Mouse (Mus musculus): Measurements from ENCODE around the gene Mon2.

The Mon2 gene

GRCm38 (mm10) chr10:122960738-122961137, 115.6 kb downstream of the Mon2 start:
- DNase-seq = no peak

- no peak for DNase-seq
These were observed 116.1 kb downstream of the Mon2 start for GRCm38 (mm10) chr10:122960216-122960615.

GRCm38 (mm10) chr10:122958699-122959098, 117.6 kb downstream of the Mon2 start:
- DNase-seq = no peak

- no peak for DNase-seq
These were observed 118.4 kb downstream of the Mon2 start for GRCm38 (mm10) chr10:122957918-122958317.

GRCm38 (mm10) chr10:122953576-122953975, 122.7 kb downstream of the Mon2 start:
- no peak for DNase-seq

GRCm38 (mm10) chr10:122950966-122951365, 125.3 kb downstream of the Mon2 start:
- DNase-seq = no peak

GRCm38 (mm10) chr10:122944888-122945287, 131.4 kb downstream of the Mon2 start:
- no peak for DNase-seq

GRCm38 (mm10) chr10:122943824-122944223, 132.5 kb downstream of the Mon2 start:
- DNase-seq = no peak

GRCm38 (mm10) chr10:122942771-122943170, 133.5 kb downstream of the Mon2 start:
- DNase-seq = no peak

Measured in lung, postnatal 14 days (tissue).